Mouse (Mus musculus) layer of hippocampus, adult 9-11 months (tissue): ENCODE measurements at regions not wholly inside any gene's neighbourhood (a gene's known extent, or its start where the extent isn't known, plus 50 kb on each side); places are given as distances from the start of the nearest gene placed in this dataset.

ENCODE experiments used
- DNase-seq: peaks from one replicate; pipeline ENCODE4 v3.0.0; 2022

DNA sequence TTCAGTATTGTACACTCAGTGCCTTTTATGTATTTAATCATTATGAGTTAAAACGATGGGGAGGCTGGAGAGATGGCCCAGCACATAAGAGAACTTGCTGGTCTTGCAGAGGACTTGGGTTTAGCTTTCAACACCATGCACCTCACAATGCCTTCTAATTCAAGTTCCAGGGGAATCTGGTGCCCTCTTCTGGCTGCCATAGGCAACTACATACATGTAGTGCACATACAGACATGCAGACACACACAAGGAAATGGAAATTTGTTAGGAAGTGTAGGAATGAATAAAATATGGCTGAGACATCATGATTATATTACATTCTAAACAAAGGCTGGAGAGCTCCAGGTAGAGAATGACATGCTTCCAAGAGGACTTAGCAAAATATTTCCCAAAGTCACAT is 251.4 kb downstream of the Hivep2 start:
- DNase-seq: no peak

DNA sequence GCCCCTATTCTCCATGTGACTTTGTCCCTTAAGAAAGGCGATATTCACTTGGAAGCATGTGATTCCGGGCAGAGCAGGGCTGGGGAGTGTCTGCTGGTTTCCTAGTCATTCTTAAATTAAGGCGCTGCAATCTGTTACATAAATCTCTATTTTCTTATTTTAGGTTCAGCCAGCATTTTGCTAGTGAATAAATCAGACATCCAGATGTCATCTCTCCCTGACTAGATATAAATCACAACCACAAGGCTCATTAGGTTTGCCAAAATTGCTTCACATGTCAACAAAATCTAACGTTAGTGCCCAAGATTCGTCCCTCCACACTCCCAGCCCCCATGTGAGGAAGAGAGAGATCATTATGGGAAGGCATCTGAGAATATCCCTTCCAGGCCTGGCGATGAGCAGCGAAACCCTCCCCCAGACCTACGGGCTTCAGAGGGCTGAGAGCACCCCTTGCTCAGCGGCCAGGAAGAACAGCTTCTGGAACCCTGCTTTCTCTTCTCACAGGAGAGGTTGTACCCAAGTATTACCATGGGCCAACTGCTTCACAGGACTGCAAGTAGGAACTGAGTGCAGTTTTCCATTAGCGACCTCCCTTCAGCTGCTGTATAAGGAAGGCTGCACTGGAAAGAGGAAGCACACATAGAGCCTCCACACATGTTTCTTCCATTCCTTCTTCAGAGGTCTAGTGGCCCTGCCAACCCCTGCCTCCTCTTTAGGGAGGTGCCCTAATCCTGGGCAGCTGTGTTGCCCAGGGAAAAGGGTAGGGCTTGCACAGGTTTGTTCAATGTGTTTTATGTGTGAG is 250.5 kb downstream of the Hivep2 start:
- DNase-seq: peak; percentile 65

DNA sequence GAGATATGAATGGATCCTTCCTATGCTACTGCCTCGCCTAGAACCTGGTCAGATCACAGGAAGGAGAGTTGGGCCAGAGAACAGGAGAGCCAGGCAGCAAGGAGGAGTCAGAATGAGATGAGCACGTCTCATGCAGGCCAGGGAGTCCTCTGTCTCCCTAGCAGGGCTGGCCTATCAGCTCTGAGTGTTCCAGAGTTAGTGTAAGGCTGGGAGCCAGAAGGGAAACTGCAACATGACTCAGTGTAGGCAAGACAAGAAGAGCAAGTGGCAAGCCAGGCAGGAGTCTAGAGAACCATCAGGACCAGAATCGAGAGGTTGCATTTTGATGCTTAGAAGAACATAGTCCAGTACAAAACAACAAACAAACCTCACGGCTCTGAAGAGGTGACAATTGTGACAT is 249.6 kb downstream of the Hivep2 start:
- DNase-seq: peak; percentile 59

DNA sequence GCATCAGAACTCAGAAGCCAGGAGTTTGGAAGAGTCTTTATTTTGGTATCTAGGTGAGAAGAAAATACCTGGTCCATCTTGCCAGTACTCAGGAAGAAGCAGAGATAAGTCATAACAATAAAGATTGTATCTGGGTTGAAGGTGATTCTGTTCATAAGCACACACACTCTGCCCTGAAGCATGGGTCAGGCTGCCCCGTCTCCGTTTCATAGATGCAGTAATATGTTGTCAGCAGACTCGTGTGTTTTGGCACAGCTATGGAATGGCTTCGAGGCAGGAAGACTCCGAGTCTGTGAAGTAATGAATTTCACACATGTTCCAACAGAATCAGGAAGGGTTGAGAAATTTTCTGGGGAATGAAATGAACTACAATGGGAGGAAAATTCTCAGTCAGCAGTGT is 247.7 kb downstream of the Hivep2 start:
- DNase-seq: no peak

DNA sequence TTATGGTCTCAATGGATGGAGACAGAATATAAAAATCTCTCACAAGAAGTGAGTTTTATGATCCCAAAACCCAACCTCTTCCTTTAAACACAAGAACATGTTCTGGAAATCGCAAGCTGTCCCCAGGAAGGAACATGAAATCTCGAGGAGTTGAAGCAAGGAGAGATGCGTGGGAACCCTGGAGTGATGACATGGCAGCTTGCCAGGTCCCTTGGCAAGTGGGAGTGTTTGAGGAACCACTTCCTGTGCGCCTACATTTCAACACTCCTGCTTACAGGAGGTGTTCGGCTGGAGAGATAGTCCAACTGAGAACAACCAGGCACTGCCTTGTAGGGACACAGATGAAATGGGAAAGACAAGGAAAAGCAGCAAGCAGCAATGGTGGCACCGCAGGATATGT is 246.1 kb downstream of the Hivep2 start:
- DNase-seq: peak; percentile 73

DNA sequence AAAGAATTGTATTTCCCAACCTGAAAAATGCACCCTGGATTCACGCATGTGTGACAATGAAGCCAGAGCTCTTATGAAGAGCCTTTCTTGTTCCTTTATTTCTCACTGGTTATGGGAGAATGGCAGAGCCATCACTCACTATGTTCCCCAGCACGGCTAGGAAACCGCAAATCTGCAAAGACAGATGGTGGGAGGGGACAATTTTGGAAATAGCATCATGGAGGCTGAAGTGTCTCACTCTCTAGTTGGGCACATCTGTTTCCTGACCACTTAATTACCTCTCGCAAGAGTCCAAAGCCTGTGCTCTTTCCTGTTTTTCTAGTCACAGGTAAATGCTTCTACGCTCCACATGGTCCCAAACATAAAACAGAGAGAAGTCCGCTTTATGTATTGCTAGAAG is 245.6 kb downstream of the Hivep2 start:
- DNase-seq: peak; percentile 41

DNA sequence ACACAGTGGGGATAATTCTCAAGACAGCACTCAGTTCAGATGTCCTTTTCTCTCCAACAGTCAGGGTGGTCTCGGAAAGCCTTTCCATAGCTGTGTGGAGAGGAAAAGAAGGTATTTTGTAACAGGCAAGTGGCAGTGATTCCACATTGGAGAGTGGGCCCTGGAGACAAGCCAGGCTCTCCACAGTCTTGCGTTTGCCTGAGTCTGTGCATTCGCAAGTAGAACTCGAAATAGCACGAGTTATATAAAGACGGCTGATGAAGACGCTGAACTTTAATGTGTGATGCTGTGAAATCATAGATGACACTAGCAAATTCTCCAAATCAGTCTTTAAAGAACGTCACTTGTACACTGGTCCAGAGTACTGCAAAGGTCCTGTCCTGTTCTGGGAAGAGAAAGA is 244.6 kb downstream of the Hivep2 start:
- DNase-seq: peak; percentile 77

DNA sequence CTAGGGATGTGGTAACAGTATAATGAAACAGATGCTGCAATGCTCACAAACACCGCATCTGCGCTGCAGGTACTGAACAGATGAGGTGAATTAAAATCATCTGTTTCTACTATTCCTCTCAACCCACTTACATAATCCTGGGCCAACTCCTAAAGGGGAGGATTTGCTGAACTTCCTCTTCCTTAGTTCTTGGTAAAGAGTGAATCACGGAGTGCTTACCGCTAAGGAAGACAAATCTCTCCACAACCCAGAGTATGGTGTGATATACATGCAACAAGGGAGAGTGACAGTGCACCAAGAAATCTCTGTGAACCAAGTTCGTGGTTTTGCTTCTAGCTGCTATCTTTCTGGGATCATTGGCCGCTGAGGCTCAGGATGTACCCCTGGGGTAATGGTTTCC is 244.2 kb downstream of the Hivep2 start:
- peak; percentile 37 for DNase-seq

DNA sequence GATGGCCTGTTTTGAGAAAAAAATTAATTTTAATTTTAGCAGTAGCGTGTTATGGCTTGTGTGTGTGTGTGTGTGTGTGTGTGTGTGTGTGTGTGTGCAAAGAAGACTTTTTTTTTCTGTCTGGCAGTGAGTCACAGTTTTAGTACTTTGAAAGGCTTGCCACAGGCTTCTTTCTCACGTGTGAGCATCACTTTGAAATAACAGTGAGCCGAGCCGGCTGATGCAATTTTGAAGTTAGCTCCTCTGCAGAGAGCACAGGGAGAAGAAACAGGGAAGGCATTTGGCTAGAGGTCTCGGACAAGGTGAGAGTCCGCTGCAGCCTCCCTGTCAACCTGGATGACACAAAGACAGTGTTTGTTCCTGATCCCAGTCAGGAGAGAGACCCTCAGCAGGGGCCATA is 242.3 kb downstream of the Hivep2 start:
- DNase-seq: no peak

DNA sequence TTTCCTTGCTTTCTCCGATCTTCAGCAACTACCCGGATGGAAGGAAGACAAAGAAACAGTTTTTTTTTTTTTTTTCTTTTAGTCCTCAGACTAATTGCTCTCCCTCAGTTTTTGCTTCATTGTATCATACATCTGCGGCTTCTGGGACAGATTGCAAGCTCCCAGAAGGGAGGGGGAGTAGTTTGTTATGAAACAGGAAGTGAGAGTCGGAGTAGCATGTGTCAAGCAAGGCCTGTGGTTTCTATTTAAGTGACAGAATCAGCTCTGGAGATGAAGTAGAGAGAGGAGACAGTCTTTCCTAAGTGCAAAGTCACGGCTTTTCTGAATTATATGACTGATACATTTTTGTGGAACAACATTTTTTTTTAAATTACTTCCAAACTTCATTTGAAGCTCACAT is 241.7 kb downstream of the Hivep2 start:
- DNase-seq: peak; percentile 90

DNA sequence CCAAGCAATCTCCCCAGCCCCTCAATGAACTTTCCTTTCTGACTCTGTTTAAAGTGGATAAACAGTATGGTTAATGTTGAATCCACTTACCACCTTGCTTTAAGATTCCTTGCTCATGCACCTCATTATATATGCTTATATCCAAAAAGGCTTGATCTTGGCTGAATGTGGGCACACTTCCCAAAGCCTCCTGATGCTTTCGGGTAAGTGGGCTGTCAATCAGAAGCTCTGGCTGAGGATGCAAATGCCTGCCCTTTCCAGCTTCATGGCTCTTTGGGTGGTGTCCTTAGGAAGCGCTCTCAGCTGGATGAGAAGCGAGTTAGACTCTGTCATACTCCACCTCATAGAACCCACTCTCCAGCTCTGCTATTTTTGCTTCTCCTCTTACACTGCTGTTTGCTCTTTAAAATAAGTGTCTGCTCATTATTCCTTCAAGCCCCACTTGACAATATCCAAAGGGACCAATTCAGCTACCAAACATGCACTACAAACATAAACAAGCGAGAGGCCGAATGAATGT is 241.2 kb downstream of the Hivep2 start:
- no peak for DNase-seq
